Mouse (Mus musculus): ENCODE data around the gene Hsf2bp. TPM values are rescaled to one million over a fixed set of nuclear protein-coding genes. Genes with fewer than 3 reads are reported as not detected.
A peak's percentile ranks its signal among the peaks of the same experiment; 100 is the strongest.

Gene Hsf2bp
- total RNA-seq, 2 experiments from 2014 or later, result 0.59 to 0.96 TPM

- DNase-seq (ENCODE audit: low spot score in 2 of 2), result no peak
These were observed 97.4 kb downstream of the Hsf2bp start for GRCm38 (mm10) chr17:31938539-31939260.

GRCm38 (mm10) chr17:31937141-31937554 lies 99.0 kb downstream of the Hsf2bp start:
- no peak for DNase-seq (ENCODE audit: low spot score in 2 of 2)

DNA sequence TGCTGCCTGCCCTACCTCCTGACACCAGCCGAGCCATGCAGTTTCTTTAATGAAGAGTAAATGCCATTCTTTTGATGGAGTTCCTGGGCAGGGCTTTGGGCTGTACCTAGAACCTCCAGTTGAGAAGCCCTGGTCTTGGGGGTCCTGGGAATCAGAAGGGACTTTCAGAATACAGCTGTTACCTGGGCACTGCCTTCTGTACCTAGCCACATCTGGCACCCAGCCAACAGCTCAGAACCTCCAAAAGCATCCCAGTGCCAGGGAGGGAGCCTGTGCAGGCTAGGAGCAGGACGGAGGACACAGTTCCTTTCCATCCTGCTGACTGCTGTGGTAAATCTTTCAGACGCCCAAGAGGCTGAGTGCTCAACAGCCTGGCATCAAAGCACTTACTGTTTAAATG lies 100.3 kb downstream of the Hsf2bp start:
- no peak for DNase-seq (ENCODE audit: low spot score in 2 of 2)

DNA sequence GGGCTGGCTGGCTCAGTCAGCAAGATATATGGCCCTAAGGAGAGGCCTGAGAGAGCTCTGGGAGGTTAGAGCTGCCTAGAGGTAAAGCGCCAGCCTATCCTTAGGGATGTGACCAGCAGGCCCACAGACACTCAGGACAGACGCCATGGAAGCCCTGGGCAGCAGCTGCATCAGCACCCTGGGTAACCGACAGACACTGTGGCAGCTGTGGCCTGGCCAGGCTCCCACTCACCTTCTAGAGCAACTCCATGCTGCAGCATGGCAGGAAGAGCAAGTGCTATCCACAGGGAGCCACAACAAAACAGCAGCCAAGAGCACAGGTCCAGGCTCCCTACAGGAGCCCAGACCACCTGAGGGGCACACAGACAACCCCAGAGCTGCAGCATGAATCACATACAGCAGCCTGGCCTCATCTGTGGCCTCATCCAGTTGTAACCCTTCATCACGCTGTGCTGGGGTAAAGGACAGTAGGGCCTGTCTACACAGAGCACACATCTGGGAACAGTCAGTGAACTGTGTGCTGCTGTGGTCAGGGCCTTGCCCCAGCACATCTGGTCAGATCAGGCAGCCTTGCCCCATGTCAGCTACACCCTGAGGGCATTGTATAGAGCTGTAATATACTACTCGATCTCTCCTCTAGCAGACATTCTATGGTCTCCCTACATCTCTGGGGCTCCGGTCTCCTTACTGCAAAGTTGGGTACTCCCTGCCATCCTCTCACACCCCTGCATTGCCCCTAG lies 100.9 kb downstream of the Hsf2bp start:
- no peak for DNase-seq (ENCODE audit: low spot score in 2 of 2)

DNA sequence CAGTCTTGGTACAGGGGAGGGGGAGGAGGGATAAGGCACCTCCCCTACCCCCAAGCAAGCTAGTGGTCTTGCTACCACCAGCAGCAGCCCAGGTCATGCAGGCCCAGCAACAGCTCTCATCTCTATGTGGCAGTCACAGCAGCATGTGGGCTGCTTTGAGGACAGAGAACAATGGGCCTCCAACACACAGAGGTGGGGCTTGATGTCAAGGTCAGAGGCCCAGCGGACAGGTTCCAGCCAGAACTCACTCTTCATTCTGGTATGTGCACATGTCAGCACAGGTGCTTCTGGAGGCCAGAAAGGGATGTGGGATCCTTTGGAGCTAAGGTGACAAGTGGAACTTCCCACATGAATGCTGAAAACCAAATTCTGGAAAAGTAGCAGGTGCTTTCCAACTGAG lies 102.2 kb downstream of the Hsf2bp start:
- DNase-seq (ENCODE audit: low spot score in 2 of 2), result no peak

GRCm38 (mm10) chr17:31931499-31931898 lies 104.7 kb downstream of the Hsf2bp start:
- no peak for DNase-seq (ENCODE audit: low spot score in 2 of 2)

GRCm38 (mm10) chr17:31929844-31930715 lies 106.1 kb downstream of the Hsf2bp start:
- DNase-seq (ENCODE audit: low spot score in 2 of 2), result no peak

DNA sequence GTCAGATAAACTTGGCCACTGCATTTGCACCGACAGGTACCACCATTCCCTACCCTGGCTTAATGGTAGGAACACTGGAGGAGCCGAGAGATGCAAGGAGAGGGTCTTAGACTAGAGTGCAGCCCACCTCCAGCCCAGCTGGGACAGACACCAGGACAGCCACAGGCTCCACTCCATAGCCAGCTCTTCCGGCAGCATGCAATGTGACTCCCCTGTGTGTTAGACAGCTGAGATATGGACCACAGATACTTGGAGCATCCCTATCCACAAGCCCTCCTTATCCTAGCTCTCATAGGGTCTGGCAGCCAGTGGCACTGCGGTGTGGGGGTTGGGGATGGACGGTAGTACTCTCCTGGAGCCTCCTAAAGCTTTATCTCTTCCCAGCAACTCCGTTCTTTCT lies 107.1 kb downstream of the Hsf2bp start:
- no peak for DNase-seq (ENCODE audit: low spot score in 2 of 2)

DNA sequence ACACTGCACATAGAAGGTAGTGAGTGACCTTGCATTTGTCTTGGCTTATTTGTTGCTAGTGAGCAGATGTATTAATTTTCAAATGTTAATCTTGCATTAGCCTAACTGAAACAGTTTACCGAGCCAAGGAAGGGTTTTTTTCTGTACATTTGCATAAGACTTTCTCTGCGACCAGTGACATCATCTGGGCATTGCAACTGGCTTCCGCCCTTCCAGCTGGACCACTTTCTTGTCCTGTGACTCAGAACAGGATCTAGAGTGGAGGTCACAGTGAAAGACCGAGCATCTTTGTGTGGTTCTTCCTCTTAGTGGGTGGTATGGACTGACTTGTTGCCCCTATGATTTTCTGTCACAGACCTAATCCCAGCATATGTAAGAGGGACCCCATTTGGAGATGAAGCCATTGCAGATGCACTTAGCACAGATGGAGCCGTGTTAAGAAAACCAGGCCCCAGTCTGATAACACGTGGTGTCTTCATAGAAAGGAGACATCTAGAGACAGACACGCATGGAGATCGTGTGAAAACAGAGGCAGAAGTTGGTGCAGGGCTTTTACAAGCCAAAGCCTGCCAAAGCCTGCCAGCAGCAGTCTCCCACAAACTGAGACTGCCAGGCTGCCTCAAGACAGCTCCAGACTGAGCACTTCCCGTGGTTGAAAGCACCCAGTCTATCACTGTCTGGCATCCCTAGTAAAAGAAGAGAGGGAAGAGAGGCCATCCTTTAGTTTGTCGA lies 108.1 kb downstream of the Hsf2bp start:
- peak; percentile 25 to 48 for DNase-seq (ENCODE audit: low spot score in 2 of 2)

DNA sequence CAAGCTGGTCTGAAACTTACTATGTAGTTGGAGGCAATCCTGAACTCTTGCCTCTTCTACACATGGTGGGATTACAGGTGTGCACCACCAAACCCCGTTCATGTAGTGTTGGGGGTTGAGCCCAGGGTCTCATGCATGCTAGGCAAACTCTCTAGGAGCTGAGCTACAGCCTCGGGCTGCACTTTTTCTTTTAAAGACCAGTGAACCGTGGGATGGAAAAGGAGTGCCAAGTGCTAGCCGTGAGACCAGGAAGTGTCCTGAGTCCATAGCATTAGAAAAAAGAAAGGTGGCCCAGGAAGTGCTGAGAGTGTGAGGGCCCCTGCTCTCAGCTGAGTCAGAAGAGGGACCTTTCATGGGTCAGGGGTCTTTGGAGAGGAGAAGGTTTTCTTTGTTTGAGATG lies 111.9 kb downstream of the Hsf2bp start:
- DNase-seq (ENCODE audit: low spot score in 2 of 2), result no peak

- DNase-seq (ENCODE audit: low spot score in 2 of 2), result no peak
These were observed 112.7 kb downstream of the Hsf2bp start for GRCm38 (mm10) chr17:31923310-31923970.

GRCm38 (mm10) chr17:31920589-31921190 lies 115.5 kb downstream of the Hsf2bp start:
- DNase-seq (ENCODE audit: low spot score in 2 of 2), result no peak

DNA sequence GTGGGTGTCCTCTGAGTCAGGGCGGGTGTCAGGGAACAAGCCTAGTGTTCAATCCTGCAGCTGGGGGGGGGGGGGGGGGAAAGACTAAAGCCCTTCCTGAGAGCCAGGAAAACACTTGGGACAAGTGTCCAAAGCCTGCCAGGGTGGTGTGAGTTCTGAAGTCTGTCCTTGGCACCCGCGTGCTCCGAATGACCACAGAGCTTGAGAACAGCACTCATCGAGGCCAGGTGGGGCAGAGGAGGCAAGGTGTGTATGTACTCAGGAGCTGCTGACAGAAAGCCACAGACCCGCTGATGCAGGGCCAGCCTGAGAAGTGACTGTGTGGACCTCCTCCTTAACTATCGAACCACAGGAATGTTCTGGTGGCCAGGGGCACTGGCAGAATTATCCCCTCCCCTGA lies 116.5 kb downstream of the Hsf2bp start:
- no peak for DNase-seq (ENCODE audit: low spot score in 2 of 2)

- no peak for DNase-seq (ENCODE audit: low spot score in 2 of 2)
These were observed 117.8 kb downstream of the Hsf2bp start for GRCm38 (mm10) chr17:31918374-31918773.

DNA sequence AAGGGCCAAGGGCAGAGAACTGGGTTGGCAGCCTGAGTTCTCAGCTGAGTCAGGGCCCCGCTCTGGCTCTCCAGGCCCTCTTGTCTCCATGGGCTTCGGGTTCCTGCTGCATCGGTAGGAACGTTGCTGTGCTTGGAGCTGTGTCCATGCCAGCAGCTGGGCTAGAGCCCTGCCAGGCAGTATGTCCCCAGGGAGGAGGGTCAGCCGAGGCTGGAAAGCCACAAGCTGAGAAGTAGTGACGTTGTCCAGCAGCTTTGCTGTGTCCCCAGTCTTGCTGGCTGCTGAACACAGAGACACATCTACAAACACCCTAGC lies 119.7 kb downstream of the Hsf2bp start:
- no peak for DNase-seq (ENCODE audit: low spot score in 2 of 2)

DNA sequence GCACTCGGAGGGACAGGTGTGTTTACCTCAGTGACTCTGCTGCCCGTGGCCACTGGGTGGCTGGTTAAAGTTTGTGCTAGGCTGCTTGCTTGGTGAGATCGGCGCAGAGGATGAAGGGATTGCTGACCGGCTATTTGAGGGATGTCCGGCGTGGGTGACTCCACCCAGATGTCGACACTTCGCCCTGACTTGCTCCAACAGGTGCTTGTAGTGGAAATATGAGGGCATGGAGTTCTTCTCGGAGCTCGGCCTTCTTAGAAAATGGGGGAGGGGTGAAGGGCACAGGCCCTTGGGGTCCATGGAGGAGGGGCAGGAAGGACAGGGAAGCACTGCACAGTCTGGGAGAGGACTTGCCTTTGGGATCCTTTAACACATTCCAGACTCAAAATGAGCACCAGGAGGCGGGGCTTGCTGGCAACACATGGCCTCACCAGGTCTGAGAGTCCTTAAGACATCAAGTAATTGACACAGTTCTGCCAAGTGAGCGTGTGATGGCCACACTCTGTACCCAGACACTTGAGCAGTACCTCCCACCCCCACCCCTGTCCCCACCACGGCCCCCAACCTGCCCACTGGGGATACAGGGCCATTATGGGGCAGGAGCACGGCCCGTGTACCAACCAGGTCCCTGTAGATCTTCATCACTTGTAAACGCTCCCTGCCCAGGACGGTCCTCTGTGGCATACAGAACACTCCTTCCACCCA lies 120.2 kb downstream of the Hsf2bp start:
- DNase-seq (ENCODE audit: low spot score in 2 of 2), result no peak

- DNase-seq (ENCODE audit: low spot score in 2 of 2), result no peak
These were observed 121.8 kb downstream of the Hsf2bp start for GRCm38 (mm10) chr17:31914323-31914722.

GRCm38 (mm10) chr17:31912881-31913662 lies 123.1 kb downstream of the Hsf2bp start:
- no peak for DNase-seq (ENCODE audit: low spot score in 2 of 2)

DNA sequence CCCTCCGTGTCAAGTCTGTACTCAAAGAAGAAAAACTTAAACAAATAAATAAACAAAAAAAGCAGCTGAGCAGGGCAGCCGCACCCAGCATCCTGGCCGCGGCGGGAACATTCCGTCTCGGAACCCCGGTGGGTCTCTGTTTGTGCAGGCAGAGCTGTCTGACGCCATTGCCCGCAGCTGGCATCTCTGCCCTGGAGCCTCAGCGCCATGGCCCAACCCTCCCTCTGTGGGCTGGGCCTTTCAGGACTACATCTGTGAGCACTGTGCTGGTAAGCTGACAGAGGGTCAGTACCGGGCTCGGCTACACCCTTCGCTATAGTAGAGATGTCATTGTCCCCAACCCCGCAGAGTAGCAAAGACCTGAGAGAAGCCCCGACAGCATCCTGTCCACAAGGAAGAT lies 123.8 kb downstream of the Hsf2bp start:
- no peak for DNase-seq (ENCODE audit: low spot score in 2 of 2)

Measured in layer of hippocampus, adult 18-20 months (tissue).